Mouse (Mus musculus) cerebellum, adult 11 months (tissue): ENCODE results near the gene Zmiz1.

Source experiments
- DNase-seq: peaks from one replicate; pipeline ENCODE4 v3.0.0; 2022

The Zmiz1 gene

DNA sequence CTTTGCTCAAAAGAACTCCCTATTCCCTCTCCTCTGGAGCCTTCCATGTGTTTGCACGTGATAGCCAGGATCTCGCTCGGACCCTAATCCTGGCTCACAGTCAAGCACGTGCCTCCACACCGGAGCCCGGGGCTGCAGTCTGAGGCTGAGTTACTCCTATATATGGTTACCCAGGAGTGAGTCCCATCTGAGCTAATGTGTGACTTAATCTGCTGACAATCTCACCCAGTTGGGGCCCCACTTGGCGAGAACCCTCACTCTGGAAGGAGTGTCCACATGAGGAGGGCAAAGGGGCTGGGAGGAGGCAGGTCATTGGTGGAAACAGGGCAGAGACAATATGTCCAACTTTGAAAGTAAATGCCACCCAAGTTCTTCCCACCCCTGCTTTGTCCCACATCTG is 252.2 kb downstream of the Zmiz1 start:
- DNase-seq: no peak

DNA sequence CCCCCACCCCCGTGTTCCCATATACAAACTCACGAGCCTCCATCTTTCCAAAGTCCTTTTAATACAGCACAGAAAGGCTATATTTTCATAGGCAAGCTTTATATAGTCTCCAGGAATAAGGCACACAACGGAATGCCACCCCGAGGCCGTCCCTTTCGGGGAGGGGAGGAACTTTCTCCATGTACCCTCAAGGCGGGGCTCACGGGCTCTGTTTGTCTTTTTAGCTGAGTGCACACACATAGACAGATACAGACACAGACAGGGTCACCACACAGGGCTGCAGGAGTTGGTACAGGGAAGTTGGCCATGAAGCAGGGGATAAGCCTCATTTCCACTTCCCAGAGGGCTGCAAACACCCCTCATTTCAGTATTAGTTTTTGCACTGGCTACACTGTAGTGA is 252.6 kb downstream of the Zmiz1 start:
- DNase-seq: no peak

DNA sequence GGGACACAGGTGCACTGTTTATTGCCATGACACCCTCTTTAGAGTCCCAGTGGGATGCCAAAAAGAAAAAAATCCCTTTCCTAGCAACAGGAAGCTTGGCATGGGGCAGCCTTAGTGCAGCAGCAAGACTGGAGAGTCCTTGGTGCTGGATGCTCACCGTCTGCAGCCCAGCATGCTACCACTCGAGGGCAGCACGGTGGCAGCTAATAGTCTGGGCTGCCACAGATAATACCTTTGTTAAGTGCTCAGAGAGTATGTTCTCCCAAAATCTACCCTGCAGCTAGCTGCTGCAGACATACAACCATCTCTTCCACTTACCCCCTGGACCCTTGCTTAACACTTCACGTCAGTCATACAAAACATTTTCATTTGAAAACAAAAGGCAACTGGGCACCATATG is 254.5 kb downstream of the Zmiz1 start:
- no peak for DNase-seq
